Comparison of ENCODE assay signal across 23 mouse cellular contexts in the genomic region with DNA sequence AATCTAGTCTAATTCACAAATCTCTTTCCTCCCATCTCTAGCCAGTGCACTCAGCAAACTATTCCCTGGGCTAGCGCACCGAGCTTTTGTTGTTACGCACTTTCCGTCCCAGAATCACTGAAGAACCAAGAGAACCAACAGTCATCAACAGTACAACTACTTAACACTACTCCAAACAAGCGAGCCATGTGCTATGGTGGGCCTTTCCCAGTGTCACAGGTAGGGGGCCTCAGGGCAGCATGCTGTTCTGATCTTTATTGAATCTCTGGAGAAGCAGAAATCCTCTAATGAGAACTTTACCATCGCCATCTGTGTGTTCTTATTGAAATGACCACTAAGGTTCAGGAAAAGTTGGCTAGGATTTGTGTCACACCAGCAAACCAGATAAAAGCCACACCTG. TPM values are rescaled to one million over a fixed set of nuclear protein-coding genes. Genes with fewer than 3 reads are reported as not detected.
A peak's percentile ranks its signal among the peaks of the same experiment; 100 is the strongest.
DNase-seq lines count a peak whose midpoint lies in the region; ATAC-seq and TF ChIP-seq lines count a peak whose summit lies in the region.
"Had no signal": no experiment of that assay in that cellular context is flagged by ENCODE, and none has a peak within 500 bp of the region (broad histone marks: within the 10 kb centered on the region; RNA-seq: fewer than 3 reads in every experiment).

No protein-coding gene starts in this region.

- DNase-seq in lung, embryonic 14.5 days = no peak
- no peak for DNase-seq in lung, postnatal 14 days
- no peak for DNase-seq in CH12.LX (ENCODE audit: extremely low read depth)
- DNase-seq in T-cell, adult 2 months (ENCODE audit: low spot score) = no peak
- DNase-seq: adrenal gland, postnatal 14 days; cerebellum, adult 2 months; cerebellum, postnatal 25 days; forebrain, postnatal 0 days; gastrocnemius, postnatal 25 days; heart, postnatal 4 days; left cerebral cortex, postnatal 4 days had no signal

- H3K4me2 ChIP-seq in intestine, postnatal 0 days (replicated peaks; ENCODE audit: low read depth) = no peak overlapping the region
- no peak overlapping the region for H3K4me2 ChIP-seq in intestine, embryonic 15.5 days (replicated peaks)
- no peak overlapping the region for H3K4me2 ChIP-seq in lung, embryonic 14.5 days
- no peak overlapping the region for H3K4me2 ChIP-seq in CH12.LX (ENCODE audit: insufficient read depth, low read depth, poor library complexity, severe bottlenecking)
- H3K4me2 ChIP-seq: embryonic facial prominence, embryonic 12.5 days; heart, embryonic 15.5 days; hindbrain, embryonic 14.5 days; limb, embryonic 15.5 days; lung, embryonic 15.5 days; midbrain, embryonic 12.5 days had no signal

- H3K79me2 ChIP-seq in CH12.LX (replicated peaks; ENCODE audit: control insufficient read depth, extremely low read depth, insufficient read depth, poor library complexity, severe bottlenecking) = no peaks in the 10 kb centered on the region

- TF ChIP-seq POLR2A in CH12.LX (IDR thresholded peaks at IDR 0.05; ENCODE audit: low read depth, low read length) = no peak

- no peaks in the 10 kb centered on the region for H3K36me3 ChIP-seq in intestine, postnatal 0 days (ENCODE audit: control insufficient read depth, insufficient read depth)
- no peaks in the 10 kb centered on the region for H3K36me3 ChIP-seq in intestine, embryonic 15.5 days
- 0 out of 2 replicates have a peak, but pooled peaks cover under 1% of the 10 kb centered on the region for H3K36me3 ChIP-seq in lung, embryonic 14.5 days (ENCODE audit: insufficient read depth)
- peaks cover 3% of the 10 kb centered on the region in 2 experiments for H3K36me3 ChIP-seq in CH12.LX (replicated peaks in 1 of 2; ENCODE audit: control insufficient read depth in 1 of 2, insufficient read depth in 1 of 2, low read length in 1 of 2)
- H3K36me3 ChIP-seq: embryonic facial prominence, embryonic 12.5 days; lung, embryonic 15.5 days had no signal

- H3K9ac ChIP-seq in intestine, postnatal 0 days (ENCODE audit: low read depth, low read length) = no peak overlapping the region
- H3K9ac ChIP-seq in intestine, embryonic 15.5 days = no peak overlapping the region
- H3K9ac ChIP-seq in lung, embryonic 14.5 days = no peak overlapping the region
- no peak overlapping the region for H3K9ac ChIP-seq in CH12.LX (ENCODE audit: insufficient read depth, low read depth)
- H3K9ac ChIP-seq: embryonic facial prominence, embryonic 12.5 days; forebrain, postnatal 0 days; heart, embryonic 15.5 days; hindbrain, embryonic 14.5 days; limb, embryonic 15.5 days; lung, embryonic 15.5 days; midbrain, embryonic 12.5 days had no signal

- H3K9me3 ChIP-seq in intestine, postnatal 0 days (ENCODE audit: control insufficient read depth) = no peaks in the 10 kb centered on the region
- H3K9me3 ChIP-seq in intestine, embryonic 15.5 days = no peaks in the 10 kb centered on the region
- no peaks in the 10 kb centered on the region for H3K9me3 ChIP-seq in lung, embryonic 14.5 days (ENCODE audit: low read depth, low read length)
- H3K9me3 ChIP-seq in CH12.LX (replicated peaks; ENCODE audit: low read length) = no peaks in the 10 kb centered on the region
- H3K9me3 ChIP-seq: embryonic facial prominence, embryonic 12.5 days; G1E; heart, embryonic 15.5 days; limb, embryonic 15.5 days; lung, embryonic 15.5 days; midbrain, embryonic 12.5 days had no signal

- TF ChIP-seq EP300 in CH12.LX (IDR thresholded peaks at IDR 0.05; ENCODE audit: low read length) = no peak

- TF ChIP-seq CTCF in intestine, postnatal 0 days (IDR thresholded peaks at IDR 0.05; ENCODE audit: low read depth) = peak; percentile 42
- TF ChIP-seq CTCF in lung, embryonic 14.5 days (IDR thresholded peaks at IDR 0.05; ENCODE audit: low read depth) = 0 out of 2 replicates have a peak, but pooled peaks have one; percentile 11
- TF ChIP-seq CTCF in CH12.LX (conservative IDR thresholded peaks at IDR 0.05 in 1 of 2, IDR thresholded peaks at IDR 0.05 in 1 of 2; ENCODE audit: low read depth in 2 of 2, low read length in 2 of 2) = peak in 1 of 2 experiments; percentile 44; a peak in 2 of 4 replicates

- no peaks in the 10 kb centered on the region for H3K27me3 ChIP-seq in intestine, postnatal 0 days (replicated peaks; ENCODE audit: control insufficient read depth, insufficient read depth, low read length)
- no peaks in the 10 kb centered on the region for H3K27me3 ChIP-seq in intestine, embryonic 15.5 days (replicated peaks)
- no peaks in the 10 kb centered on the region for H3K27me3 ChIP-seq in lung, embryonic 14.5 days (ENCODE audit: insufficient read depth, low read length)
- no peaks in the 10 kb centered on the region for H3K27me3 ChIP-seq in CH12.LX (replicated peaks)
- H3K27me3 ChIP-seq: embryonic facial prominence, embryonic 12.5 days; heart, embryonic 15.5 days; limb, embryonic 15.5 days; lung, embryonic 15.5 days; midbrain, embryonic 12.5 days had no signal

- H3K4me1 ChIP-seq in intestine, postnatal 0 days (replicated peaks; ENCODE audit: control insufficient read depth, insufficient read depth, low read length) = no peaks in the 10 kb centered on the region
- H3K4me1 ChIP-seq in intestine, embryonic 15.5 days (replicated peaks) = no peaks in the 10 kb centered on the region
- no peaks in the 10 kb centered on the region for H3K4me1 ChIP-seq in lung, embryonic 14.5 days (ENCODE audit: insufficient read depth)
- H3K4me1 ChIP-seq in CH12.LX (ENCODE audit: control insufficient read depth in 1 of 2, insufficient read depth in 2 of 2) = peaks cover 12 to 41% of the 10 kb centered on the region in 2 experiments
- H3K4me1 ChIP-seq: embryonic facial prominence, embryonic 12.5 days; heart, embryonic 15.5 days; limb, embryonic 15.5 days; lung, embryonic 15.5 days; midbrain, embryonic 12.5 days had no signal

- TF ChIP-seq RAD21 in CH12.LX (IDR thresholded peaks at IDR 0.05; ENCODE audit: low read depth, low read length) = no peak; the same call in none of the 2 replicates

- H3K4me3 ChIP-seq in intestine, postnatal 0 days (ENCODE audit: low read depth, low read length) = no peak overlapping the region
- no peak overlapping the region for H3K4me3 ChIP-seq in intestine, embryonic 15.5 days (replicated peaks)
- H3K4me3 ChIP-seq in lung, embryonic 14.5 days (ENCODE audit: low read depth, low read length) = no peak overlapping the region
- no peak overlapping the region for H3K4me3 ChIP-seq in CH12.LX (replicated peaks in 1 of 3; ENCODE audit: low read depth in 2 of 3, low read length in 2 of 3, poor library complexity in 1 of 3)
- H3K4me3 ChIP-seq: embryonic facial prominence, embryonic 12.5 days; heart, embryonic 15.5 days; left cerebral cortex, adult 2 months; limb, embryonic 15.5 days; lung, embryonic 15.5 days; midbrain, embryonic 12.5 days had no signal

- dilution Hi-C loops in CH12.LX (cut with MboI; ENCODE audit: extremely low pct_ligation_motif_present, extremely low pct_unique_long_range_greater_than_20kb, low sequenced_read_pairs) = no loop called here

- no peak for ATAC-seq in intestine, postnatal 0 days
- ATAC-seq in intestine, embryonic 15.5 days = no peak
- ATAC-seq in lung, embryonic 14.5 days (ENCODE audit: insufficient read depth) = no peak
- peak; percentile 53; the same call in 1 of the 2 replicates for ATAC-seq in megakaryocyte-erythroid progenitor cell, adult 5-6 weeks (replicated peaks; ENCODE audit: low FRiP score, low TSS enrichment, poor library complexity, severe bottlenecking)
- ATAC-seq: forebrain, postnatal 0 days; intestine, embryonic 16.5 days had no signal

- H3K27ac ChIP-seq in intestine, postnatal 0 days (ENCODE audit: low read depth, low read length) = no peak overlapping the region
- H3K27ac ChIP-seq in intestine, embryonic 15.5 days = no peak overlapping the region
- no peak overlapping the region for H3K27ac ChIP-seq in lung, embryonic 14.5 days (ENCODE audit: low read depth)
- H3K27ac ChIP-seq in CH12.LX (ENCODE audit: insufficient read depth, low read depth) = no peak overlapping the region
- H3K27ac ChIP-seq: embryonic facial prominence, embryonic 12.5 days; heart, embryonic 15.5 days; hindbrain, embryonic 14.5 days; left cerebral cortex, adult 2 months; limb, embryonic 15.5 days; lung, embryonic 15.5 days; midbrain, embryonic 12.5 days had no signal

- in situ Hi-C loops in CH12.LX (cut with MboI; ENCODE audit: low pct_ligation_motif_present, low pct_unique_long_range_greater_than_20kb, low sequenced_read_pairs) = no loop called here

- 86% methylated on average over 6 of the region's 6 CpGs for WGBS in intestine, postnatal 0 days
- 90% methylated on average over 6 of the region's 6 CpGs for WGBS in intestine, embryonic 15.5 days
- WGBS in lung, embryonic 14.5 days = 87% methylated on average over 6 of the region's 6 CpGs

TF ChIP-seq in CH12.LX, 34 proteins besides CTCF, POLR2A, EP300 and RAD21:
- TF ChIP-seq MAX (IDR thresholded peaks at IDR 0.05; ENCODE audit: low read length) = peak; percentile 51; the same call in 1 of the 2 replicates
- 0 out of 2 replicates have a peak, but pooled peaks have one; percentile 41 for TF ChIP-seq MYC (IDR thresholded peaks at IDR 0.05; ENCODE audit: low read depth, low read length)
- peak; percentile 20; the same call in 1 of the 2 replicates for TF ChIP-seq SMC3 (IDR thresholded peaks at IDR 0.05; ENCODE audit: low read depth, low read length)
- TF ChIP-seq JUND (conservative IDR thresholded peaks at IDR 0.05; ENCODE audit: low read depth, low read length) = no peak

RNA-seq across cellular contexts. Expression of gene Cycs, which starts 8.8 kb away (rescaled TPM):
- polyA plus RNA-seq in intestine, postnatal 0 days (2015; fragmentation: Nextera tagmentation; extraction: Ambion mirVana) = 132 and 157 TPM in 2 replicates
- 88.6 and 94.9 TPM in 2 replicates for polyA plus RNA-seq in intestine, embryonic 15.5 days (2015; fragmentation: Nextera tagmentation; extraction: Ambion mirVana)
- polyA plus RNA-seq in lung, embryonic 14.5 days (2014; fragmentation: Nextera tagmentation; extraction: Ambion mirVana) = 58.0 and 63.6 TPM in 2 replicates
- total RNA-seq in CH12.LX (2012; rRNA removed) (44.6 and 78.9 TPM in 2 replicates), CH12.LX (2014; rRNA removed) (122 and 137 TPM in 2 replicates)
- polyA plus RNA-seq in CH12.LX (2012; ENCODE audit: insufficient read length, low read depth) = 23.0 and 34.2 TPM in 2 replicates
- total RNA-seq in megakaryocyte-erythroid progenitor cell, adult 5-6 weeks (2014; fragmentation: Nextera tagmentation) = 64.6 and 71.1 TPM in 2 replicates
- 130 and 135 TPM in 2 replicates for total RNA-seq in megakaryocyte-erythroid progenitor cell, adult 5-6 weeks (2017)

RNA-seq across cellular contexts. Expression of gene 4921507P07Rik, which starts 38.9 kb away (rescaled TPM):
- 0.30 TPM in 2 replicates for polyA plus RNA-seq in intestine, postnatal 0 days (2015; fragmentation: Nextera tagmentation; extraction: Ambion mirVana)
- polyA plus RNA-seq in intestine, embryonic 15.5 days (2015; fragmentation: Nextera tagmentation; extraction: Ambion mirVana) = 0.72 and 0.77 TPM in 2 replicates
- polyA plus RNA-seq in lung, embryonic 14.5 days (2014; fragmentation: Nextera tagmentation; extraction: Ambion mirVana) = 0.54 and 0.70 TPM in 2 replicates
- total RNA-seq in CH12.LX (2012; rRNA removed) = not detected in 2 replicates
- not detected in 2 replicates for total RNA-seq in CH12.LX (2014; rRNA removed)
- polyA plus RNA-seq in CH12.LX (2012; ENCODE audit: insufficient read length, low read depth) = 0.13 and 0.14 TPM in 2 replicates
- total RNA-seq in megakaryocyte-erythroid progenitor cell, adult 5-6 weeks (2014; fragmentation: Nextera tagmentation) = 1.4 and 1.6 TPM in 2 replicates
- 1.9 and 2.0 TPM in 2 replicates for total RNA-seq in megakaryocyte-erythroid progenitor cell, adult 5-6 weeks (2017)
- polyA plus RNA-seq: G1E had no signal
